Mouse (Mus musculus): ENCODE measurements around the gene Dgki. TPM values are rescaled to one million over a fixed set of nuclear protein-coding genes. Genes with fewer than 3 reads are reported as not detected.

Gene Dgki
- polyA plus RNA-seq, 2 experiments = 0.02 TPM; not detected in 1

DNA sequence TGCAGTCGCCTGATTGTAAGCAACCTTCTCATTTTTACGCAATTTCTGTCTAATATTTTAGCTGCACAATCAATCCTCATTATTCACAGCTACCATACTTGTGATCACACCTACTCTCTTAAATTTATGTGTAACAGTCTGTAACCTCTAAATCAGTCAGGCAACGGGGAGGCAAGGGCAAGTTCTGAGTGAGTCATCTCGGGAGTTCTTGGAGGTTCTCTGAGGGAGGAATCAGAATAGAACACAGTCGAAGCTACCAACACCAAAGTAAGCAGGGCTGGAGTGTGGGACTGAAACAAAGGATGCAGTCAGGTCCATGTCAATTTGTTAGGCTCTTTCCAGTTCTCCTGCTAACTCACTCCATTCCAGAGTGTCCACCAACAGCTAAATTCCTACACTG is 17.9 kb upstream of the Dgki start:
- no peaks in the 10 kb centered on the region for H3K36me3 ChIP-seq (replicated peaks; ENCODE audit: control insufficient read depth, insufficient read depth, low read depth)
- TF ChIP-seq EP300 (IDR thresholded peaks at IDR 0.05; ENCODE audit: low read depth) = no peak
- no peak for TF ChIP-seq CTCF (IDR thresholded peaks at IDR 0.05; ENCODE audit: low read depth)
- no peak overlapping the region for H3K27ac ChIP-seq
- H3K9ac ChIP-seq (replicated peaks) = no peak overlapping the region
- DNase-seq (ENCODE audit: low read depth in 3 of 3, low spot score in 3 of 3) (no peak), ATAC-seq (ENCODE audit: insufficient read depth) (no peak)
- no peak overlapping the region for H3K4me3 ChIP-seq (ENCODE audit: insufficient read depth in 1 of 2, low read depth in 2 of 2, low read length in 2 of 2)
- H3K4me2 ChIP-seq (ENCODE audit: low read depth) = no peak overlapping the region
- no peaks in the 10 kb centered on the region for H3K4me1 ChIP-seq (replicated peaks; ENCODE audit: control insufficient read depth in 2 of 2, insufficient read depth in 2 of 2, low read length in 1 of 2)
- 58% methylated on average over 5 of the region's 5 CpGs for WGBS (ENCODE audit: insufficient replicate concordance)
- H3K27me3 ChIP-seq (ENCODE audit: control insufficient read depth, insufficient read depth, low read length) = no peaks in the 10 kb centered on the region
- H3K9me3 ChIP-seq (ENCODE audit: control insufficient read depth, low read length) = no peaks in the 10 kb centered on the region

DNA sequence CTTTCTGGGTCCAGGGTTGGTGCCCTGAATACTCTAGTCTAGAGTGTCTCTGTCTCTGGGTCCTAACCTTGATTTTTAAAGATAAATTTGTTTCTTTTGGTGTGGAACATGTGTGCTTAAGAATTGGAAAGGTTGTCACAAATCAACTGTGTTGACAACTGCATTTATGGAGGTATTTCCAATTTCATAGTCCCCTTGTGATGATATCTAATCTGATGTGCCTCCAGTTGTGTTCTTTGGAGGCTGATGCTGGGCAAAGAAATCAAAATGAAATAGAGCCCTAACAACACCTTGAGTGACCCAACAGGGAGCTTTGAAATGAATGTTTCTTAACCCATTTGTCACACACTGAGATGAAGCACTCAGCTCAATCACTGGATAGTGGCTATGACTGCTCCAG is 15.5 kb upstream of the Dgki start:
- TF ChIP-seq EP300 (IDR thresholded peaks at IDR 0.05; ENCODE audit: low read depth) (no peak), CTCF (IDR thresholded peaks at IDR 0.05; ENCODE audit: low read depth) (no peak)
- no peaks in the 10 kb centered on the region for H3K36me3 ChIP-seq (replicated peaks; ENCODE audit: control insufficient read depth, insufficient read depth, low read depth)
- no peak for ATAC-seq (ENCODE audit: insufficient read depth)

DNA sequence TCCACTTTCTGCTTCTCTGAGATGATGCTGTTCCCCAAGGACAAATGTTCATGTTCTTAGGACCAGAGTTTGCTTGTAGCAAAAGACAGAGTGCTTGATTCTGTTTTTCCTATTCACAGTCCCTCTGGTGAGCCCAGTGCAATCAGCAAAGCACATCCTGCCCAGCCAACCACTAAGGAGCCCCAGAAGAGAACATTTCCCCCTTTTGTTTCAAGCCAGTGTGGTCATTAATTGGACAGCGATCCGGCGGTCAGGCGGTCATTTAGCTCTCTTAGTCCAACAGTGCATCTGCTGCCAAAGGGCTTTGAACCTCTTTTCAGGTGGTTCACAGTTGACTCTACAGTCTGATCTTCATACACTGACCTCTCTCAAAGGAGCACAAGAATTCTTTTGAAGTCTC is 10.6 kb upstream of the Dgki start:
- H3K4me1 ChIP-seq (replicated peaks; ENCODE audit: control insufficient read depth in 2 of 2, insufficient read depth in 2 of 2, low read length in 1 of 2) = no peaks in the 10 kb centered on the region
- TF ChIP-seq EP300 (IDR thresholded peaks at IDR 0.05; ENCODE audit: low read depth) = no peak
- no peak for TF ChIP-seq CTCF (IDR thresholded peaks at IDR 0.05; ENCODE audit: low read depth)
- DNase-seq (ENCODE audit: low read depth in 3 of 3, low spot score in 3 of 3) (no peak), ATAC-seq (ENCODE audit: insufficient read depth) (no peak)
- H3K36me3 ChIP-seq (replicated peaks; ENCODE audit: control insufficient read depth, insufficient read depth, low read depth) = no peaks in the 10 kb centered on the region
- H3K9ac ChIP-seq (replicated peaks) = no peak overlapping the region
- H3K27me3 ChIP-seq (ENCODE audit: control insufficient read depth, insufficient read depth, low read length) = no peaks in the 10 kb centered on the region
- H3K9me3 ChIP-seq (ENCODE audit: control insufficient read depth, low read length) = no peaks in the 10 kb centered on the region
- no peak overlapping the region for H3K27ac ChIP-seq
- H3K4me2 ChIP-seq (ENCODE audit: low read depth) = no peak overlapping the region
- WGBS (ENCODE audit: insufficient replicate concordance) = 33% methylated on average over 4 of the region's 4 CpGs
- H3K4me3 ChIP-seq (ENCODE audit: insufficient read depth in 1 of 2, low read depth in 2 of 2, low read length in 2 of 2) = no peak overlapping the region

More for the DNA sequence above, 15.5 kb upstream of the Dgki start:
- DNase-seq (ENCODE audit: low read depth in 3 of 3, low spot score in 3 of 3) = no peak
- H3K27me3 ChIP-seq (ENCODE audit: control insufficient read depth, insufficient read depth, low read length) = no peaks in the 10 kb centered on the region
- no peak overlapping the region for H3K4me2 ChIP-seq (ENCODE audit: low read depth)
- H3K4me1 ChIP-seq (replicated peaks; ENCODE audit: control insufficient read depth in 2 of 2, insufficient read depth in 2 of 2, low read length in 1 of 2) = no peaks in the 10 kb centered on the region
- H3K27ac ChIP-seq = no peak overlapping the region
- H3K9me3 ChIP-seq (ENCODE audit: control insufficient read depth, low read length) = no peaks in the 10 kb centered on the region
- no peak overlapping the region for H3K9ac ChIP-seq (replicated peaks)
- H3K4me3 ChIP-seq (ENCODE audit: insufficient read depth in 1 of 2, low read depth in 2 of 2, low read length in 2 of 2) = no peak overlapping the region

DNA sequence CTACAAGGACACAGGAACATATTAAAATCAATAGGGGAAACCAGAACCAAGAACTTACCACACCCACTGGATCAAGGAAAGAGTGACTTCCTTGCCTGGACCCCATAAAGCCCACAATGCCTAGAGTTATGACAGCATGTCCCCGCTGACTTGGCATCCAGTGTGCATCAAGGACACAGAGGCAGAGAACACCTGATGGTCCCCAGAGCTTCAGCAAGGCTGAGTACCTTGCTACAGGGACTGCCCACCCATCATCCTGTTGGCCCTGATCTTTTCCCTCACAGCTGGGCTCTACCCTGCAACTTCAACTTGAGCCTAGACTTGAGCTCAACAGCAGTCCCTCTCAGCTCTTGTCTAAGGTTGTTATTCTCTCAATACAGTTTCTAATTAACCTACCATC is 6.6 kb upstream of the Dgki start:
- TF ChIP-seq EP300 (IDR thresholded peaks at IDR 0.05; ENCODE audit: low read depth) (no peak), CTCF (IDR thresholded peaks at IDR 0.05; ENCODE audit: low read depth) (no peak)

DNA sequence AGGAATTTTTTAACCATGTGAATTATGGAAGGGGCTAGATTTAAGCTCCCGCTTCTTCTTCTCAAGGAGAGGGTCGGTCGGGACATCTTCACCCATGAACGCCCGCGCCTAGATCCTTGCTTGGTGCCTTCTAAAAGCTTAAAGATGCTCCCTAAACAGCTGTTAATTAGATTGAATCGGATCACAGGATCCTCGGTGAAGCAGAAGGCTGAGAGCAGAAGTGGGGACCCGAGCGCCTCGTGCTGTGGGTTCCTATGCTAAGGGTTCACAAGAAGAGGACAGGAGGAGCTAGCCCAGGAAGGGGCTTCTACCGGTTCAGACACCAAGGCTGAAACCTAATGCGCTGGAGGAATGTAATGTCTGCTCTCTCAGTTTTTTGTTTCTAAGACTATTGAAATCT is 508 bp upstream of the Dgki start:
- 13% methylated on average over 13 of the region's 13 CpGs for WGBS (ENCODE audit: insufficient replicate concordance)
- TF ChIP-seq CTCF (IDR thresholded peaks at IDR 0.05; ENCODE audit: low read depth) = no peak
- TF ChIP-seq EP300 (IDR thresholded peaks at IDR 0.05; ENCODE audit: low read depth) = no peak
- Histone ChIP-seq H3K27ac (no peak overlapping the region), H3K4me2 (ENCODE audit: low read depth) (no peak overlapping the region), H3K4me1 (replicated peaks; ENCODE audit: control insufficient read depth in 2 of 2, insufficient read depth in 2 of 2, low read length in 1 of 2) (no peaks in the 10 kb centered on the region), H3K27me3 (ENCODE audit: control insufficient read depth, insufficient read depth, low read length) (peaks cover 38% of the 10 kb centered on the region), H3K9ac (replicated peaks) (no peak overlapping the region), H3K36me3 (replicated peaks; ENCODE audit: control insufficient read depth, insufficient read depth, low read depth) (no peaks in the 10 kb centered on the region), H3K9me3 (ENCODE audit: control insufficient read depth, low read length) (no peaks in the 10 kb centered on the region), H3K4me3 (ENCODE audit: insufficient read depth in 1 of 2, low read depth in 2 of 2, low read length in 2 of 2) (no peak overlapping the region)
- ATAC-seq (ENCODE audit: insufficient read depth) = no peak
- DNase-seq (ENCODE audit: low read depth in 3 of 3, low spot score in 3 of 3) = no peak

More for the DNA sequence above, 6.6 kb upstream of the Dgki start:
- WGBS (ENCODE audit: insufficient replicate concordance) = 47% methylated on average over 1 of the region's 1 CpGs
- ATAC-seq (ENCODE audit: insufficient read depth) (no peak), DNase-seq (ENCODE audit: low read depth in 3 of 3, low spot score in 3 of 3) (no peak)
- Histone ChIP-seq H3K9ac (replicated peaks) (no peak overlapping the region), H3K9me3 (ENCODE audit: control insufficient read depth, low read length) (no peaks in the 10 kb centered on the region), H3K27me3 (ENCODE audit: control insufficient read depth, insufficient read depth, low read length) (peaks cover 2% of the 10 kb centered on the region), H3K36me3 (replicated peaks; ENCODE audit: control insufficient read depth, insufficient read depth, low read depth) (no peaks in the 10 kb centered on the region), H3K4me3 (ENCODE audit: insufficient read depth in 1 of 2, low read depth in 2 of 2, low read length in 2 of 2) (no peak overlapping the region), H3K27ac (no peak overlapping the region), H3K4me2 (ENCODE audit: low read depth) (no peak overlapping the region), H3K4me1 (replicated peaks; ENCODE audit: control insufficient read depth in 2 of 2, insufficient read depth in 2 of 2, low read length in 1 of 2) (no peaks in the 10 kb centered on the region)

All from liver, embryonic 14.5 days (tissue).